Mouse (Mus musculus) adrenal gland, adult 8-10 months (tissue): ENCODE measurements around the gene Xylt1. TPM values are rescaled to one million over a fixed set of nuclear protein-coding genes. Genes with fewer than 3 reads are reported as not detected.

Experiments used
- DNase-seq: peaks from one replicate; pipeline ENCODE4 v3.0.0; 2022
- total RNA-seq, 4 experiments: library from RNA; stranded (reverse); gene quantifications; 2 replicates each; pipeline ENCODE4 v1.2.4; 2022

The Xylt1 gene
- total RNA-seq, 4 experiments from 2014 or later: 7.4 to 13.4 (median 9.1) TPM

DNA sequence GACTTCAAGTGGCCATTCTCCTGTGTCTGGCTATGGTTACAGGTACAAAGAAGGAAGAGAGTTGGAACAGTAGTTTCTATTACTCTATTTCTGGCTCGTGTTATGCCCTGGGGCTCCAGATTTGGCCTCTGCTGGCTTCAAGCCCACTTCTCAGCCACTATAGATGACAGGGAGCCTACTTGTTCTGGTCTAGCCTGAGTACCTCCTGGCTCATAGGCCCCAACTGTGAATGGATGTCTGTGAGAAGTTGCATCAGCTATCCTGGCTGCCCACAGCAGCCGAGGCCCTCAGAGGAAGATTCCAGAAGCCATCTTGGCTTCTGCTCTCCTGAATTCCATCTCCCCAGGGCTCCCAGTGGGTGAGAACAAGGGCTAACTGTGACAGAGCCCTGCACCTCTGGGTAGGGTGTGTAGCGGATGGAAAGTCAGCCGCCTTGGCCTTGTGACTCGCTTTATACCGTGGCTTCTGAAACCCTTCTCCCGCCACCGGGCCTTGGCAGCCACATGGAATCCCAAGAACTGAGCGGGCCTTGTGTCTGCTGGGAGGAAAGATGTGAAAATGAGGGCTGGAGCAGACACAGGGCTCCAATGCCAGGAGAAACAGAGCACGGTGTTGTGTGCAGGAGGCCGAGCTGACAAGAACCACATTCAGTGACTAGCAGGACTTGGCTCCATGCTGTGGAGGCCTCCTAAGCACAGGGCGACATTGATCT lies 55.1 kb downstream of the Xylt1 start:
- no peak for DNase-seq

DNA sequence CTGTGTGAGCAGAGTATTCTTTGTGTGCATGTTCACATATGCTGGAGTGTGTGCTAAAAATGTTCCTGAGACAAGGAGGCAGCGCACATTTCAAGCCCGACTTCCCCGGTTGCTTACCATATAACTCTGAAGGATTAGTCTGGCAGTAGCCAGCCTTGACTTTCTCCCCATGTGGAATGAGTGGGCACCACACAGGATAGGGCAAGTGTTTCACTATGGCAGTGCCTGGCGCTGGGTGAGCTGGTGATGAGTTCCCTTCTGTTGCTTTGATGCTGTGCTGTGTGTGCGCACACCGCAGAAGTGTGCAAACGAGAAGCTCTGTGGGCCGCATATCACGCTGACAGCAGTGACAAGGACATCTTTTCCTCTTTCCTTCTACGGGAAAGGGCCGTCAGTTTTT lies 56.1 kb downstream of the Xylt1 start:
- DNase-seq: no peak

DNA sequence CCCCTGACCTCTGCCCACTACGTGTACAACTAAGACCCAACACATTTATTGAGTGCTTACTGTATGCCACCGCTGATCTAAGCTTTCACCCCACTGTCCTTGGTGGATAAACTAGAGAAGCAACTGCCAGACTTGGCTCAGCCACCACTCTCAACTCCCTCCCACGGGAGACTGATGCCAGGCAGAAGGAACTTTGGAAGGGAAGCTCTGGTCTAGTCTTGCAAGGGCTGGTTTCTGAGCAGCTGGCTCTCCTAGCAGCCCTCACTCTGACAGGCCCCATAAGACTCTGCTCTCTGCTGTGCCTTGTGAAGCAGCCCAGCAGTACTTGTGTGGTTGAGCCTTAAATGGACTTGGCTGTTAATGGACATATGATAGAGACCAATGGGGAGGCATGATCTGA lies 60.2 kb downstream of the Xylt1 start:
- DNase-seq: no peak

DNA sequence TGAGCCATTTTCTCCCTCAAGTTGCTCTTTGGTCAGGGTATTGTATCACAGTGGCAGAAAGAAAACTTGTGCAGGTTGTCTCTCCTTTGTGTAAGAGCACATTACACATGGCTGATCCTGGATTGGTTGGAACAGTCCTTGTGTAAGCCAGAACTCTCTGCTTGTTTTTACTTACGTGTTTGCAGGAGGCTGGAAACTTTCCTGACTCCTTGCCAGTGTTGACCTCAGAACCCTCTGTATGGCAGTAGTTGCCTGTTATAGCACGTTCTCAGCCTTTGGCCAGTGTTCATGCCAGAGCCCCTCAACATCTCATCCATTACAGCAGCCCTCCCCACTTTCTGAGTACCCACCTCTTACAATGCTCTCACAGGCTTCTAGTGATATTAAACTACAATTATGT lies 61.9 kb downstream of the Xylt1 start:
- DNase-seq: no peak

DNA sequence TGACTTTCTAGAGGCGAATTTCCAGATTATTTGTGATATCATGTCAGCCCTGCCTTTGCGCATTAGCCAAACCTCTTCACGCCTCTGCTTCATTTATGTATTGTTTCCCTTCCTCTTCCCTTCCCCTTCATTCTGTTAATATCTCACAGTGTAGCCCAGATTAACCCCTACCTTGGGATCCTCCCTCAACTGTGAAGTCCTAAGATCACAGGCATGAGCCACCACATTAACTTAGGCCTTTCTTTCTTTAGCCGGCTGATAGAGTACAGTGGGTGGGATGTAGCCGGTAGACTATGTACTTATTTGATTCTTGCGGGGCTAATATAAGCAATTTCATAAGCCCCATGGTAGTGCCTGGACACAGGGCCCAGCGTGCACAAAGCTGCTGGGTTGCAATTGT lies 62.4 kb downstream of the Xylt1 start:
- DNase-seq: no peak

DNA sequence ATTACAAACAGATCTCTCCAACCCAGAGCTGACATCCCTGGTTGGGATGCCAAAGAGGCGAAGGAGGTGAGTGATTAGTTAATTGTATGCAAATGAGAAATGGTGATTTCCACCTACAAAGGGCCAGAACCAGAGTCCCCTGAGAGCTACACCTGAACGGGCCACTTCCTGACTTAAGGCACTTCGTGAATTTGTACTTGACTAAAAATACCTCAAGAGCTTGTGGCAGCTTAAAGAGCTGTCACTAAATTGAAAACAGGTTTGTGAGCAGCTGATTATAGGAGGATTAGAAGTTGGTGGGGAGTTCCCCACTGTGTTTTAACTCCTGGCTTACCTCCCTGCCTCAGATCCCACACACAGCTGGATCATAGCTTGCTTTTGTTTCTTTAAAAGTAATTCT lies 64.7 kb downstream of the Xylt1 start:
- no peak for DNase-seq

DNA sequence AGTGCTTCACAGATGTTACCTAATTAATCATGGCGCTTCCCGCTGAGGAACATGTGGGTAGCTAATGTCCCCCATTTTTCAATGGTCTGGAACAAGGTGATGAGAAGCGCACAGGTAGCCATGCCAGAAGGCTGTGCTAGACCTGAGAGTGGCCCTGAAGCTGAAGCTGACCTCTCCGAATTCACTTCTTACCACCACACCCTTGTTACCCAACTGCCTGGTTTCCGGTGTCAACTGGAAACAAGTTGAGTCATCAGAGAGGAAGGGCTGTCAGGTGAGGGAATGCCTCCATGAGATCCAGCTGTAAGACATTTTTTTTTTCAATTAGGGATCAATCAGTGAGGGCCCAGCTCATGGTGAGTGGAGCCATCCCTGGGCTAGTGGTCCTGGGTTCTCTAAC lies 68.8 kb downstream of the Xylt1 start:
- DNase-seq: no peak

DNA sequence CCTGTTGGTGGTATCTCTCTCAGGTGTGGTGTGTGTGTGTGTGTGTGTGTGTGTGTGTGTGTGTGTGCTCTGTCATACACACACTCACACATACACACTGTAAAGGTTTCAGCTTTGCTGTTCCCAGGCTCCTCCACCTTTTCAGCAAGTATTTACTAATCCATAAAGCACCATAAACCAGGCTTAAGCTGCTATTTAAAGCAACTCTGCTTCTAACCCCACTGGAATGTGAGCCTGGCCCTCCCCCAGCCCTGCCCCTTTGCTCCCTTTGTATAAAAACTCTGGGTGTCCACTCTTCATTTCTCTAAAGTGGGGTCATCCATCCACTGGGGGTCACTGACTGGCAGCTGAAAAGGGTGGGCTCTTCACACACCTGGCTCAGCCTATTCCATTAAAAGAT lies 70.4 kb downstream of the Xylt1 start:
- no peak for DNase-seq

DNA sequence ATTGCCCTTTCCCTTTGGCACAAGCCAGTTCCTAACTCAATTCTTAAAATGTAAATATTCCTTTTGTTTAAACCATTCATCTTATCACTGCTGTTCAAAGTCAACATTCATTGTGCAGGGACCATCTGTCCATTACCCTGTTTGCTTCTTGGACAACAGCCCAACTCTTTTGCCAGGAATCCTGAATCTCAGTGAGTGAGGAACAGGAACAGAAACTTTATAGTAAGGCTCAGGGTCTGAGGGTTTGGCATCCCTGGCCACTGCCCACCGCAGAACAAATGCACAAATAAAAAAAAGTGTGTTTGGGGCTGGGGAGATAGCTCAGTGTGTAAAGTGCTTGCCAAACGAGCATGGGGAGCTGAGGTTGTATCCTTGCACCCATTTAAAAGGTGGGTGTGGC lies 71.5 kb downstream of the Xylt1 start:
- no peak for DNase-seq

DNA sequence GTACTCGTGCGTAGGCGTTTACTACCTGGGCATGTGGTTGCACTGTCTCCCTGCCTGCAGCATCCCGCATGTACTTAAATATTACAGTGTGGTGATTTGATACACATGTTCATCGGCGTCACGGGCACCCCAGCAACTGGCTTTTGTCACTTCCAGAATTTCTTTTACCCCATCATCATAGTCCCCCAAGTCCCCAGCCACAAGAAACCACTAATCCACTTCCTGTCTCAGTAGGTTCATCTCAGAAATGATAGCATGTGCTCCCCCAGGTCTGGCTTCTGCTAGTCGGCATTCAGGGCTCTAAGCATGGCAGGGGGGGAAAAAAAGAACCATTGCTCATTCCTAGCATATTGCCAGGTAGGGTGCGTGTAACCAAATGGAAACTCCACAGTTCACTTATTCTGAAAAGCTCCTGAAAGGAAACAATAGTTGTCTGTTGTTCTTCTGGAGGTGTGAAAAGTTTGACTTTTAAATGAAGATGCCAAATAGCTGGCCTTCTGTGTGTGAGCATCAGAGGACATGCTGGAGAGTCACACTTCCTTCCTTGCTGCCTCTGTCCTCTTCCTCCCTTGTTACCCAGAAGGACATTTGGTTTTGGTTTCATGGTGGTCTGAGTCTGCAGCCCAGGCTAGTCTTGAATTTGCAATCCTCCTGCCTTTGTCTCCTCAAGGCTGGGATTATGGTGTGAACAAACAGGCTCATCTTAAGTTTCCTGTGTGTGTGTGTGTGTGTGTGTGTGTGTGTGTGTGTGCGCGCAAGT lies 74.2 kb downstream of the Xylt1 start:
- DNase-seq: no peak

DNA sequence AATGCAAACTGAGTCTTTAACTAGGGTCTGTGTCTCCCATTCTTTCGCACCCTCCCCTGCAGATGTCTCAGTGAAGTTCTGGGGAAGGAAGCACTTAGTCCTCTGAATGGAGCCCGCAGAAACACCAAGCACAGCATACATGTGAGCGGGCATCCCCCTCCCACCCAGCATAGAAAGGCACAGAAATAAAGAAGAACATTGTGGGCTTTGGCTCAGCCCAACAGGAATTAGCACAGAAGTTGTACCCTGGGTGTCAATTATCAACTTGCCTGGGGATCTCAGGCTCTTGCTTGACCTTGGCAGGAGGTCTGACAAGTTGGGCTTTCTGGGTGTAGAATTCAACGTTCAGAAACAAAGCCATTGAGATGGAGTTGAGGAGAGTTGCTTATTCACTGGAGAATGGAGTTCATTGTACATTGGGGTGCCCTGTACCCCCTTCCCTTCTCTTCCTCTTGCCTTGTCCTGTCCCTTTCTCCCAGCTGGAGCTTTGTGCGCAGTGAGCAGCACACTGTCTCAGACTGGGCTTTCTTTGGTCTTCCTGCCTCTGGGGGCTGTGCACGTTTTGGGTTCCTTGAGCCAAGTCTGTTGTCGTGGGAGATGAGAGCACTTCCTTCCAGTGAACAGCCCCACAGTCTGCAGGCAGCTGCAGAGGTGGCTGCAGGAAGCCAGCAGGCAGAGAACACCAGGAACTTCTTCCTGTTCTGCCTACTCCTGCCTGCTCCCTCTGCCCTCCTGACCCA lies 81.6 kb downstream of the Xylt1 start:
- DNase-seq: no peak

DNA sequence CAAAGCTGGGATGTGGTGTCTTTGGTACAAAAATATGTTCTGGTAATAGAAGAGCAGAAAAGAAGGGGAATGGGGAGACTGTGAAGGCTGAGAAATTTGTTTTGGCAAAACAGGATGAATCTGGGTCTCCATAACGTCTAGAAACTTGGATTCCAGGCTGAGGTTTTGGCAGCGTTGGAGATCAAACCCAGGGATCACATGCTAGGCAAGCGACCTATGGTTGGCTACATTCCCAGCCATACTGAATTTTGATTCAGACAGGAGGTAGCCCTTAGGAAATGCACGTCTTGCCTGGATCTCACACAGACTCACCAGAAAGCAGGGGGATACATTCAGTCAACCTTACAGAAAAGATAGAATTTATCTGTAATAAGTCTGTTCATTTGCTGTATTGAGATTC lies 84.2 kb downstream of the Xylt1 start:
- DNase-seq: no peak

DNA sequence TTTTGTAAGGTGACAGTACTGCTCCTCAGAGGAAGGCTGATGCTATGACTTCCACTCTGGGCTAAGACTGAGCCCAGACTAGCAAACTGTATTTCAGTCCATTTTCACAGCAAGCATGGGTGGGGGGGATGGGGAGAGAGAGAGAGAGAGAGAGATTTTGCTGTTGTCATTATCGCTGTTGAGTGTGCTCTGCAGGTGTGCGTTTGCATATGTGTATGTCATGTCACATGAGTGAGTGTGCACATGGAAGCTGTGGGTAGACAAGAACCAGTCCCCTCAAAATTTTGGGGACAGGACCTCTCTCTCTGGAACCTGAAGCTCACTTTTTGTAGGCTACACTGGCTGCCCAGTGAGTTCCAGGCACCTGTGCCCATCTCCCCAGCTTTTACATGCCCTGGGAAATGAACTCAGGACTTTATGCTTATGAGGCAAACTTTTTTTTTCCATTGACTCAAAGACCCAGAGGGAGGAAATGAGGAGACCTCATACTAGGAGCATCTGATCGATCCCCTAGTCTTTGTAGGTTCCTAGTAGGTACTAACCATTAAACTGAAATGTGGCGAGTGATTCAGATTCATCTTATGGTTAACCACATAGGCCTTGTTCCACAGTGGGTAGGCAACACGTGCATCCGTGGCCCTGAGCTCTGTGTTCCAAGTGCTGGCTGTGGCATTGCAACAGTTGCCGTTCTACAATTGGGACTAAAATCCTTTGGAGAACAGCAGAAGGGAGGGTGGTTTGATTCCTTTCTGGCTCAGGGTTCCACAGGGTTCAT lies 85.4 kb downstream of the Xylt1 start:
- no peak for DNase-seq

DNA sequence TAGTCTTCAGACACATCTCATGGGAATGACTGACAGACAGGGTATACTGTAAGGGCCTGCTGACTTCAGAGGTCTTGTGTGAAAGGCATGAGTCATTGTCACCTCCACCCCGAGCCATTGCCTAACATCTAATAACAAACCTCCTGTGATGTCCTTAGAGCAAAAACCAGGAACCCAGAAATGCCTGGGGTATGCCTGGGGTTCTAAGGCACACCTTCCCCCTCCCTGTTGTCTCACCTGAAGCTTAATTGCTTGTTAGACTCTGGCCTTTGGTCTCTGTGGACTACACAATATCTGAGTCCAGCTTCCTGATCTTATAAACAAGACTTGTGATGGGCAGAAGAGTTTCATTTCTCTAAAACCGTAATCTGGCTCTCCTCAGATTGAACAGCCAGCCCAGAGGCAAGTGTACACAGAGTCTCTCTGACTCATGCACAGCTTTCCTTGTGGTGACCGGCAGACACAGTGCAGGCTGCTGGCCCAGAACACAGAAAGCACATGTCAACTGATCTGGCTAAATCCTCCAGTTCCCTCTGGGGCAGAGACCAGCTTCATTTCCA lies 89.5 kb downstream of the Xylt1 start:
- no peak for DNase-seq

DNA sequence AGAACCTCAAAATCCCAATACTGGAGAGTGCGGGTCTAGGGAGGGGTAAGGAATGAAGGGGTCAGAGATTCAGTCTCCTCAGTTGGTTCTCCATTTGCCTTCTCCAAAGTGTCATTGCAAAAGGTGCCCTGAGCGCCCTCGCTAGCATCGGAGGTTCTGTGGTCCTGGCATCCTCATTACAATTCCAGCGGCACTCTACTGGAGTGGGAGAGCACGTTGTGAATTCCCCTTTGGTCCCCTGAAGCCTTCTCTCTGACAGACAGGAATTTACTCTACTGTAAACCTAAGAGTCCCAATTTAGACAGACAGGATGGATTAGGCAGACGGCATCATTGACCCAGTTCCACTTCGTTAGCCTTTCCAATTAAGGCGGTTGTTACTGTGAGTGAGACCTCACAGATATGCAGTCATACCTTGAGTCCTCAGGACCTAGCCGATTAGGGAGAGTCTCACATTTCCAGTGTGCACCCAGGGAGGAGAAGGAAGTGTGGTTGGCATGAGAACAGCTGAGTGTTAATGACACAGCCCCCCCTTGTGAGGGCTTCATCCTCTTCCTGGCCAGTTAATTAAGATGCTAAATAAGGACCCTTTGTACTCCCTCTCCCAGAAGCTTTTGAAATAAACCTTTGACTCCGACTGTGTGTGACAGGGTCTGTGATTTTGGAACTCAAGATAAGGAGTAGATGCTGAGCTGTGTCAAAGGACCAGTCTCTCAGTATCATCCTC lies 91.4 kb downstream of the Xylt1 start:
- no peak for DNase-seq

DNA sequence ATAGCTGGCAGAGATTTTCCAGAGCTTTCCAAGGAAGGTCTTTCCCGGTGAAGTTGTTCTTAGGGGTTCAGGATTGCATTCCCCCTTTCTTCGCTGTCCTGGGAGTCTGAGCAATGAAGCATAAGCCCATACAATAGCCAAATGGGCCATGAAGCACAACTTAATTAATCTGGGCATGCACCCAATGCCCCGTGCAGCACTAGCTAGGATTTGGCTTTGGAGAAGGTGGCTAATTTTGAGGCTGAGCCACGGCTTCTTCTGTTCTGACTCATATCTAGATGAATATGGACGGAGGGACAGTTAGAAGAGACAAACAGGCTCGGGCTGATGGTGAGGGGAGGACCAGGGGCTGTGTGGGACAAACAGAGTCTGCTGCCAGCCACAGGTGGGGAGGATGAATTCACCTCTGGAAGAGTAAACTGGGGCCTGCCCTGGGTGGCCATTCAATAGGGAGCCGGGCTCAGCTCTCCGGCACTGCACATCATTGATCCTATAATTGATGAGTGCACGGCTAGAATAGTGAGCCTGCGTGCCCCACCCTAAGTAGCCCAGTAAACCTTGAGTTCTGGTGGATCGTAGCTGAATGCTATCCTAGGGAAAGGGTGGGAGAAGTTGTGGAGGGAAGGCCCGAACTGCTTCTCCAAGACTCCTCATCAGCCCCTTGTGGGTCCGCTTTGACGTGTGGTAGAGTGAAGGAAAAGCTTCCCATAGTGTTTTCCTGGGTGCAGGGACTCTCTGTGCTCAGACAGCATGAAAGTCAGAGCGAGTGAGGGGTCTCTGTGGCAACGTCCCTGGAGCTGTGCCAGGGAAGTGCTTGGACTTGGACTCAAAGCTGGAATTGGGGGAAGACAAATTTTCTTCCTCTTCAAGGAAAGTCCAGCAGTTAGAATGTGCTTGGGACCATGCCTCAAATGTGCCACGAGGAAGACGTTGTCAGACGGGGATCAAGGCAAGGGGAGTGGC lies 92.3 kb downstream of the Xylt1 start:
- DNase-seq: no peak

DNA sequence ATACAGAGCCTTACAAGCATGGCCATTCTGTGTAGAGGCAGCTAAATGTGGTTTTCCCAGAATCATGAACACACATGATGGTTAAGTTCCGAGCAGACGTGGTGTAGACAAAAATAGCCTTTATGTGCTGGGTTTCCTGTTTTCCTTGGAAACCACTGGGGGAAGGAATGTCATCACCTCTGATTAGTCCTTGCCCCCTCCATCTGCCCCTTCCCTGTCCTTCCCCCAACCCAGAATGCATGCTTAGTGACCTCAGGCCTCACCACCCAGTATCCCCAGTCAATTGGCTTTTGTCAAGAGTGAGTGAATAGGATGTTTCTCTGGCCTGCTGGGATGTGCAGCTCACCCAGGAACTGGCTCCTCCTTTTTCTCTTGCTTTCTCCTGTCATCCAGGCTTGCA lies 93.5 kb downstream of the Xylt1 start:
- no peak for DNase-seq

DNA sequence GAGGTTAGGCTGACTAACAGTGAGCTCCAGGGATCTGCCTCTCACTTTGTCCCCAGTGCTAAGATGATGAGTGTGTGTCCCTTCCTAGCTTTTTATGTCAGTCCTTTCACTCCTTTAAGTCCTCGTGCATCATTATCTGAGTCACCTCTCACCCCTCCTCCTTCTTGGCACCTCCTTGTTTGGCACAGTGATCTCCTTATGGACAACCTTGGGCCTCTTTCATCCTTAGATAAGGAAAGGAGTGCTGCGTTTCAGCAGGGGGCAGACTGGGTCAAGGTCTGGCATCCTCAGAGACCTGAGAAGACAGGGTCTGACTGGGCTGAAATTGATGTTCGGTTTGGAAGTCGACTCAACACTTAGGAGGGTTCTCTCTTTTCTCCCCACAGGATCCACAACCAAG lies 94.3 kb downstream of the Xylt1 start:
- DNase-seq: no peak

DNA sequence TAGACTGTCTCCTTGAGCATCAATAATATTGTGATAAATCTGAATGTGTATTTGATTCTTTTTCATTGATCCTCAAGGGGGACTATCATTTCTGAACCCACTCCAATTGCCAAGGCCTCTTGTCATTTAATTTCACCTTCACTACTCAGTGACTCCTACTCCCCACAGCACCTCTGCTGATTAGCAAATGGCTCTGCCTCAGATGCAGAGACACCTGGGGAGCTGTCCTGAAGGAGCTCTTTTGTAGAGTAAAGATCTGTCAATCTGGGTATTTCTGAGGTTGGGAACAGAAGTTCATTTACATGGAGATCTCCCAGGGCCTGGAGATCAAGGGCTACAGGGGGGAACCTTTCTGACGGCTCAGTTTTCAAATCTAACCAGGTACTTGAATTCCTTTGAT lies 98.2 kb downstream of the Xylt1 start:
- no peak for DNase-seq

DNA sequence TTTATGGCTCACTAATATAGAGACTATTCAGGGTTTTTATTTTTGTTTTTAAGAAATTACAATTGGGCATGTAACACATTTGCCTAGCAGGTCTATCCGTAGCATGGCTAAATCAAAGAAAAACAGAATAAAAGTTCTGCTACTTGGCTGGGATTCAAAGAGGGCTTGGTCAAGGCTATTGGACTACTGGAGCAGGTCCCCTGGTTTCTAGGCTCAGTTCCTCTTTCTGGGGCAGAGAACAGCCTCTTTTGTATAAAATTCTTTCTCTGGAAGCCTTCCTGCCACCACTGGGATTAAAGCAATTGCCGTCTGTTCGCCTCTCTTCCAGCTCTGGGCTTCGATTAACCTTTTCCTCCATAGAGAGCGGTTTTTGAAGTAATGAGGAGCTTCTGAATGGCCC lies 100.1 kb downstream of the Xylt1 start:
- no peak for DNase-seq

DNA sequence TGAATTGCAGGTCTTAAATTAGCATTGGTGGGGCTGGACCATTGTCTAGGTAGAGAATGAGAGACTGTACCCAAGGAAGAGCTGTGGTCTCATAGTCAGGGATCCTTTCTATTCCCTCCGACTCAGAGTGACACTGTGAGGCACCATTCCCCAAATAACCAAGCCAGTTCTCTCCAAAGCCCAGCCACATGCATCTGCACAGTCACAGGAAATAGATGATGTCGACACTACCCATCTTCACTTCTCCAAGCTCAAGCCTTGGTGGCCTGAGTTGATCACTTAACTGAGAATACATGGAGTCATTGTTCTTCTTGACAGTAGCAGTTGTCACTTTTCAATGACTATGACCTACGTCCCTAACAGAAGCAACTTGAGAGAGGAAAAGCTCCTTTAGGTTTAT lies 100.6 kb downstream of the Xylt1 start:
- DNase-seq: no peak
